Mouse (Mus musculus) CH12.LX (cell line): ENCODE data around the gene Nwd2.

ENCODE experiments used
- CHD1 ChIP-seq: IDR thresholded peaks from 2 replicates; pipeline ENCODE4 v1.6.1; 2012; ENCODE audit warnings: low read depth, low read length, improper control_type of control experiment, inconsistent platforms
- CTCF ChIP-seq, 2 experiments: IDR thresholded peaks in 1 of 2; conservative IDR thresholded peaks in 1 of 2; 2 replicates each; pipeline ENCODE4 v1.5.1; 2011 to 2012; ENCODE audit warnings: low read depth in 2 of 2, low read length in 2 of 2, improper control_type of control experiment in 1 of 2, inconsistent platforms in 1 of 2, mild to moderate bottlenecking in 1 of 2, moderate library complexity in 1 of 2
- POLR2A ChIP-seq: IDR thresholded peaks from 2 replicates; pipeline ENCODE4 v1.6.1; 2011; ENCODE audit warnings: low read depth, mild to moderate bottlenecking, improper control_type of control experiment, low read length
- ZC3H11A ChIP-seq: IDR thresholded peaks from 2 replicates; pipeline ENCODE4 v1.6.1; 2012; ENCODE audit warnings: low read depth, mild to moderate bottlenecking, inconsistent platforms, low read length, improper control_type of control experiment

DNA sequence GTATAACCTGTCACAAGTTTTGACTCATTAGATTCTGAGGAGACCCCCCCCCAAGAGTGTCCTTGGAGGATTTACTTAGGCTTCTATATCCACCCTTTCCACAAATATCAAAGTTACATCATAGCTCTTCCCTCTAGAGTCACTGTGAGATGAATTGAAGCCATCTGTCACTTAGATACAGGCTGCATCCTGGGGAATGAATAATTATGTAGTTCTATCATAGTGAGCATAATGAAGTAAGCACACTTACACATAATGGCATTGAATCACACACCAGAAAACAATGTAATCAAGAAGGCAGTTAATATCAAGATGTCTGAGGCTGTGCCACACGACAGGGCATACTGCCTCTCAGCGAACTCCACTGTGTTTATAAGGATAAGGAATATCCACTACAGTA, 47.9 kb downstream of the Nwd2 start:
- TF ChIP-seq CTCF (conservative IDR thresholded peaks at IDR 0.05 in 1 of 2, IDR thresholded peaks at IDR 0.05 in 1 of 2; ENCODE audit: low read depth in 2 of 2, low read length in 2 of 2): no peak
- TF ChIP-seq POLR2A: no peak
- TF ChIP-seq CHD1: no peak
- TF ChIP-seq ZC3H11A: no peak
